Mouse (Mus musculus): ENCODE data around the gene Tnrc6c. TPM values are rescaled to one million over a fixed set of nuclear protein-coding genes. Genes with fewer than 3 reads are reported as not detected.

The Tnrc6c gene
- polyA plus RNA-seq, 1 experiment: 24.8 TPM

DNA sequence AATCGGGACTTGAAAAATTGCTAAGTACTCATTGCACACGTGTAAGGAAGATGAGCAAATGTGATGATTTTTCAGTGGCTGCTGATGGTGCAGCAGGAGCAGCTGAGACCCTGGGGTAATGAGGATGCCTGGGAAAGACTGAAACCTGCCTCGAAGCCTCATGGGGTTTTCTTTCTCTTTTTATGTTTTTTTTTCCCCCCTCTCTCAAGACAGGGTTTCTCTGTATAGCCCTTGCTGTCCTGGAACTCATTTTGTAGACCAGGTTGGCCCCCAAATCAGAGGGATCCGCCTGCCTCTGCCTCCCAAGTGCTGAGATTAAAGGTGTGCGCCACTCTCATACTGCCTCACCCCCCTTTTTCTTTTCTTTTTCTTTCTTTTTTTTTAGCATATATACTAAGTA is 13.1 kb downstream of the Tnrc6c start:
- H3K27ac ChIP-seq (ENCODE audit: insufficient read depth, low read length): no peak overlapping the region
- H3K4me1 ChIP-seq (ENCODE audit: control insufficient read depth, insufficient read depth, low read length): no peaks in the 10 kb centered on the region
- H3K4me3 ChIP-seq (ENCODE audit: insufficient read depth, low read length): no peak overlapping the region
- TF ChIP-seq CTCF (IDR thresholded peaks at IDR 0.05; ENCODE audit: borderline replicate concordance, insufficient read depth, low read length) (no peak), POLR2A (IDR thresholded peaks at IDR 0.05; ENCODE audit: low read depth, low read length) (no peak)

DNA sequence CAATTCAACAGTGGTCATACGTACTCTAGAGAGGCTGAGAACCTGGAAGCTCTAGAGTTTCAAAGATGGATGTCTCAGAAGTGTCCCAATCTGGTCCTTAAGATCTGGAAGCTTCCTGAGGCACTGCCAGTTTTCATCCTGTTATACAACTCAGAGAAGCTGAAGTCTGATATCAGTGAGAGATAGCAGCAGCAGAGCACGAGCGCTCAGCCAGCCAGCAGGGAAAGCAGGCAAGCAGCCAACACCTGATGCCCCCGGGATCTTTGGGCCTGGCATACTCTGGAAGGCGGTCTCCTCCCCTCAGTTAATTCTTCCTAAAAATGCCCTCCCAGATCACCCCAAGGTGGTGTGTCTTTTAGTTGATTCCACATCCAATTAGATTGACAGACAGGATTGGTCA is 13.7 kb downstream of the Tnrc6c start:
- no peak overlapping the region for H3K4me3 ChIP-seq (ENCODE audit: insufficient read depth, low read length)
- no peaks in the 10 kb centered on the region for H3K4me1 ChIP-seq (ENCODE audit: control insufficient read depth, insufficient read depth, low read length)
- TF ChIP-seq POLR2A (IDR thresholded peaks at IDR 0.05; ENCODE audit: low read depth, low read length) (no peak), CTCF (IDR thresholded peaks at IDR 0.05; ENCODE audit: borderline replicate concordance, insufficient read depth, low read length) (no peak)
- H3K27ac ChIP-seq (ENCODE audit: insufficient read depth, low read length): no peak overlapping the region

DNA sequence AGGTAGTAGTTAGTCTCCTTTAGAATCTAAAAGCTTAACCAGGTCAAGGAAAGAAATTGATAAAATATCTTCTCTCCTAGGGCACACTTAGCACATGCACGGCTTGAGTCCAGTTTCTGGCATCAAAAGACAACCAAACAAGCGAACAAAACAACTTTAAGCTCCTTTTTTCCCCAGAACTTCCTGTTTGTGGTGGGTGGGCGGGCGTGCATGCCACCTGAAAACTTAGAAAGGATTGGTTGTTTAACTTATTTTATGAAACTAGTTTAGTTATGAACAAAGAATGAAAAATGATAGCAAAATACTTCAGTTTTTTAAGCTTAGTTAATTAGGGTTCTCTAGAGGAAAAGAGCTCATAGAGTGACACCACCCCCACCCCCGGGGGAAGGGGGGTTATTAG is 17.5 kb downstream of the Tnrc6c start:
- no peak overlapping the region for H3K4me3 ChIP-seq (ENCODE audit: insufficient read depth, low read length)
- TF ChIP-seq CTCF (IDR thresholded peaks at IDR 0.05; ENCODE audit: borderline replicate concordance, insufficient read depth, low read length): no peak
- TF ChIP-seq POLR2A (IDR thresholded peaks at IDR 0.05; ENCODE audit: low read depth, low read length): no peak
- H3K27ac ChIP-seq (ENCODE audit: insufficient read depth, low read length): no peak overlapping the region
- no peaks in the 10 kb centered on the region for H3K4me1 ChIP-seq (ENCODE audit: control insufficient read depth, insufficient read depth, low read length)

DNA sequence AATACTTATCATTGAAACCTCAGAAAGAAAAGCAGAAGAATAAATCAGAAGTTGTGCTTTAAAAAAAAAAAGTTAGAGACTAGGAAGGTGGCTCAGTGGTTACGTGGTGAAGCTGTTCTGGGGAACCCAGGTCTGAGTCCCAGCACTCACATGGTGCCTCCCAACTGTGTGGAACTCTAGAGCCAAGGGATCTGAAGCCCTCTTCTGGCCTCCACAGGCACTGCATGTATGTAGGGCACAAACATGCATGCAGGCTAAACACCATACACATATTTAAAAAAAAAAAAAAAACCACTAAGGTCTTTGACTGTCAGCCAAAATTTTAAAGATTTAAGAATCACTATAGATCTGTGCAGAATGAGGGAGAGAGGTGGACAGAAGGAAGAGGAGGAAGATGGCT is 20.4 kb downstream of the Tnrc6c start:
- TF ChIP-seq POLR2A (IDR thresholded peaks at IDR 0.05; ENCODE audit: low read depth, low read length) (no peak), CTCF (IDR thresholded peaks at IDR 0.05; ENCODE audit: borderline replicate concordance, insufficient read depth, low read length) (no peak)
- Histone ChIP-seq H3K27ac (ENCODE audit: insufficient read depth, low read length) (no peak overlapping the region), H3K4me3 (ENCODE audit: insufficient read depth, low read length) (no peak overlapping the region), H3K4me1 (ENCODE audit: control insufficient read depth, insufficient read depth, low read length) (no peaks in the 10 kb centered on the region)

DNA sequence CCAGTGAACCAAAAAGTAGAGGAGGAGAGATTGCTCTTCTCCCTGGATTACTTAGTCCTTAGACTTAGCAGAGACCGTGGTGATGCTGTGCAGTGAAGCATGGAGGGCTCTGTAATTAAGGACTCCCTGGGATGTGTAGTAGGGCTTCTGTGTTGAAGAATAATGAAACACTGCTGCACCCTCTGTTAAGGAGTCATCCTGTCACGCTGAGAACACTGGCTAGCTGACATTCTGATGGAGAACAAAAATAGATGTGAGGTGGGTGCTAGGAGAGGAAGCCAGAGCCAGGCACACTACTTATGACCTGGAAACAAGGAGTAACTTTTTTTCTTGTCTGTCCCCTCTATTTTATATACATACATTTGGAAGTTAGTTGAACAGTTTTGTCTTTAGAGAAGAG is 22.6 kb downstream of the Tnrc6c start:
- Histone ChIP-seq H3K27ac (ENCODE audit: insufficient read depth, low read length) (no peak overlapping the region), H3K4me3 (ENCODE audit: insufficient read depth, low read length) (no peak overlapping the region), H3K4me1 (ENCODE audit: control insufficient read depth, insufficient read depth, low read length) (no peaks in the 10 kb centered on the region)
- no peak for TF ChIP-seq POLR2A (IDR thresholded peaks at IDR 0.05; ENCODE audit: low read depth, low read length)
- no peak for TF ChIP-seq CTCF (IDR thresholded peaks at IDR 0.05; ENCODE audit: borderline replicate concordance, insufficient read depth, low read length)

DNA sequence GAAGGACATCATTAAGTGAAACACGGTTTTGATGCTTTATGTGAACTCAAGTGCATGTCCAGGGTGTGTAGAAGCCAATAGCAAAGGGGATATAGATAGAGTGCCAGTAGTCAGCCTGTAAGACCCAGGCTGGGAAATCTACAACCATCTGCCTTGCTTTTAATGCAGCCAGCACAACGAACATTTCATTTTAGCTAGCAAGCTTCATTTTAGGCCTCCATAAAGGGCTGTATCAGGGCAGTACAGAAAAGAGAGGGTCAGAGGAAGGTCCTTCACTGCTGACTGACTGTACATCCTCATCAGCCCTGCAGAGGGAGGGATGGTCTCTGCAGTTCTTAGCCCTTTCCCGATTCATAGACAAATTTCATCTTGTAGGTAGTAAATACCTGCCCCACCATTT is 23.0 kb downstream of the Tnrc6c start:
- Histone ChIP-seq H3K4me1 (ENCODE audit: control insufficient read depth, insufficient read depth, low read length) (no peaks in the 10 kb centered on the region), H3K27ac (ENCODE audit: insufficient read depth, low read length) (no peak overlapping the region), H3K4me3 (ENCODE audit: insufficient read depth, low read length) (no peak overlapping the region)
- no peak for TF ChIP-seq POLR2A (IDR thresholded peaks at IDR 0.05; ENCODE audit: low read depth, low read length)
- no peak for TF ChIP-seq CTCF (IDR thresholded peaks at IDR 0.05; ENCODE audit: borderline replicate concordance, insufficient read depth, low read length)

DNA sequence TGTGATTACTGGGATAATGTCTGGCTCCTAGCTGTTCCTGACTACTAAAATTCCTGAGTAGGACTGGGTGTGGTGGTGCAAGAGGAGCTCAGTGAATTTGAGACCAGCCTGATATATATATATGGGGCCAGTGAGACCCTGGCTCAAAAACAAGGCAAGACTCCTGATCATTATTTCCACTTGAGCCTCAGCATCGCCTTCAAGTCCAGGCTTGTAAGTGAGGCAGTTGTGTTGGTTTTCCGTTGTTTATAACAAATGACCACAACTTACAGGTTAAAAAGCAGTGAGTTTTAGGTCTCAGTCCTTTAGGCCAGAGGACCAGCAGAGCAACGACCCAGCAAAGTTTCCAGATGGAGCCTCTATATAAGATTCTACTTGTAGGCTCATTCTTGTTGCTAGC is 23.5 kb downstream of the Tnrc6c start:
- Histone ChIP-seq H3K27ac (ENCODE audit: insufficient read depth, low read length) (no peak overlapping the region), H3K4me3 (ENCODE audit: insufficient read depth, low read length) (no peak overlapping the region), H3K4me1 (ENCODE audit: control insufficient read depth, insufficient read depth, low read length) (no peaks in the 10 kb centered on the region)
- TF ChIP-seq CTCF (IDR thresholded peaks at IDR 0.05; ENCODE audit: borderline replicate concordance, insufficient read depth, low read length) (no peak), POLR2A (IDR thresholded peaks at IDR 0.05; ENCODE audit: low read depth, low read length) (no peak)

DNA sequence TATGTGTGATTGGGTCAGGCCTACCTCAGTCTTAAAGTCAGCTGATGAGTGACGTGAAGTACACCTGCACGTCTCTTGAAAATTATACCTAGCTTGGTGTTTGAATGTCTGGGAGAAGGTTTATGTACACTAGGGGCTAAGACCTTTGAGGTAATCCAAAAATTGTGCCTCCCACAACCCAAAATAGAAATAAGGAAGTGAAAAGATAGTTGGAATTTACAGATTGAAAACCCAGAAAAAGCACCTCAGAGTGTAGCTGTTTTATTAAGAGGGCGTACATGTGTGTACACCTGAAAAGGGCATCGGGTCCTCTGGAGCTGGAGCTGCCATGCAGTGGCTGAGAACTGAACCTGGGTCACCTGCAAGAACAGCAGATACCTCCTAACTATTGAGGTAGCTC is 24.1 kb downstream of the Tnrc6c start:
- TF ChIP-seq POLR2A (IDR thresholded peaks at IDR 0.05; ENCODE audit: low read depth, low read length) (no peak), CTCF (IDR thresholded peaks at IDR 0.05; ENCODE audit: borderline replicate concordance, insufficient read depth, low read length) (no peak)
- no peak overlapping the region for H3K27ac ChIP-seq (ENCODE audit: insufficient read depth, low read length)
- no peaks in the 10 kb centered on the region for H3K4me1 ChIP-seq (ENCODE audit: control insufficient read depth, insufficient read depth, low read length)
- no peak overlapping the region for H3K4me3 ChIP-seq (ENCODE audit: insufficient read depth, low read length)

DNA sequence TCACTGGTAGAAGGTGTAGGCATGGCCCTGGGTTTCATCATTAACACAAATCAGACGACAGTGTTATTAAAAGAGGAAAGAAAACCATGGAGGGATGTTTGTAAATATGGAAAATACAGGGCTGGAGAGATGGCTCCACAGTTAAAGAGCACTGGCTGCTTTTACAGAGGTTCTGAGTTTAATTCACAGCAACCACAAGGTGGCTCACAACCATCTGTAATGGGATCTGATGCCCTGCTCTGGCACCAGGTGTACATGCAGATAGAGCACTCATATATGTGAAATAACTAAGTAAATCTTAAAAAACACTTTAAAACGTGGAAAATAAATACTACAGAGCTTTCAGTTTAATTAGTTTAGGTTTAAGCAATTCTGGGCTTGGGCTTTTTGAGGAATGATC is 24.7 kb downstream of the Tnrc6c start:
- no peak overlapping the region for H3K27ac ChIP-seq (ENCODE audit: insufficient read depth, low read length)
- H3K4me1 ChIP-seq (ENCODE audit: control insufficient read depth, insufficient read depth, low read length): no peaks in the 10 kb centered on the region
- TF ChIP-seq POLR2A (IDR thresholded peaks at IDR 0.05; ENCODE audit: low read depth, low read length): no peak
- TF ChIP-seq CTCF (IDR thresholded peaks at IDR 0.05; ENCODE audit: borderline replicate concordance, insufficient read depth, low read length): no peak
- H3K4me3 ChIP-seq (ENCODE audit: insufficient read depth, low read length): no peak overlapping the region

DNA sequence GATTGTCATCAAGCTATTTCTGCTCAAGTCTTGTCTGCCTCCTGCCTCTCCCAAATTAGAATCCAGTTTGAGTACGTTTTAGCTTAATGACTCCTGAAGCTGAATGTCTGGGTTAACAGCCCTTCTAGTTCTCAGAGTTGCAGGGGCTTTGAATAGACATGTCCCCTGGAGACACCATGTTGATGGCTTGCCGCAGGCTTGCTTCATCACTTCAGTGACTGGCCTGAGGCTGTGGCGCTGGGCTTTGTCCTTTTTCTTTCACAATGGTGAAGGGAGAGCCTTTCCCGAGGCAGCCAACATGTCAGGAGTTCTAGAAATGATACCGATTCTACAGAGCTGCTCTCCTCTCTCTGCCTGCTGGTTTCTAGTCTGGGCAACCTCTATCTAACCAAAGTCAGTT is 30.6 kb downstream of the Tnrc6c start:
- no peaks in the 10 kb centered on the region for H3K4me1 ChIP-seq (ENCODE audit: control insufficient read depth, insufficient read depth, low read length)
- no peak overlapping the region for H3K4me3 ChIP-seq (ENCODE audit: insufficient read depth, low read length)
- H3K27ac ChIP-seq (ENCODE audit: insufficient read depth, low read length): no peak overlapping the region
- no peak for TF ChIP-seq POLR2A (IDR thresholded peaks at IDR 0.05; ENCODE audit: low read depth, low read length)
- no peak for TF ChIP-seq CTCF (IDR thresholded peaks at IDR 0.05; ENCODE audit: borderline replicate concordance, insufficient read depth, low read length)

DNA sequence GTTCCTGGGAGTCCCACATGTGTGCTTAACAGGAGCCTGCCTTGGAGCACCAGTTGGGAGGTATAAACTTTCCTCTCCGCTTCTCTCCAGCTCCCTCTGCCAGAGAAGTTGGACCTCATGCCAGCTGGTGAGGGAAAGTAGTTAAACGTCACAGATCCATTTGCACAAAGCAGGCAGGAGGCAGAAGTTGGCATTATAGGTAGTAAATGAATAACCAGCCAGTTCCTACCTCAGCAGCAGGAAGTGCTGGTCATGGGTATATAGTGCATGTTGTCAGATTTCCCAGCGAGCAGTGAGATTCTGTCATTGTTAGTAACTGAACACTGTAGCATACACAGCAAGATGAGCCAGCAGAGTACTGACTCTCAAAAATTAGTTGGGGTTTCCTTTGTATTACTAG is 31.4 kb downstream of the Tnrc6c start:
- Histone ChIP-seq H3K27ac (ENCODE audit: insufficient read depth, low read length) (no peak overlapping the region), H3K4me3 (ENCODE audit: insufficient read depth, low read length) (no peak overlapping the region), H3K4me1 (ENCODE audit: control insufficient read depth, insufficient read depth, low read length) (no peaks in the 10 kb centered on the region)
- TF ChIP-seq CTCF (IDR thresholded peaks at IDR 0.05; ENCODE audit: borderline replicate concordance, insufficient read depth, low read length): no peak
- no peak for TF ChIP-seq POLR2A (IDR thresholded peaks at IDR 0.05; ENCODE audit: low read depth, low read length)

Data from embryonic fibroblast, embryonic 13.5 days (primary cell).